Mouse (Mus musculus) kidney, embryonic 15.5 days (tissue): ENCODE measurements around the gene Tldc1. TPM values are rescaled to one million over a fixed set of nuclear protein-coding genes. Genes with fewer than 3 reads are reported as not detected.
A peak's percentile ranks its signal among the peaks of the same experiment; 100 is the strongest.

Source experiments
- ATAC-seq: fragments of 200-750 bp; cut with Nextera tagmentation; replicated peaks from 2 replicates; pipeline ENCODE4 v1.8.0; 2017; ENCODE audit warnings: moderate TSS enrichment; ENCODE audit not compliant: low FRiP score
- H3K27ac ChIP-seq: fragments of 300-500 bp; sonication (generic); 2 replicates; pipeline ENCODE4 v1.5.1; 2015; ENCODE audit warnings: mild to moderate bottlenecking, inconsistent platforms
- H3K27me3 ChIP-seq: fragments of 300-500 bp; sonication (generic); 2 replicates; pipeline ENCODE4 v1.6.1; 2015; ENCODE audit warnings: inconsistent platforms
- H3K36me3 ChIP-seq: fragments of 300-500 bp; sonication (generic); 2 replicates; pipeline ENCODE4 v1.6.1; 2015; ENCODE audit warnings: inconsistent platforms
- H3K4me1 ChIP-seq: fragments of 300-500 bp; sonication (generic); 2 replicates; pipeline ENCODE4 v1.6.1; 2015; ENCODE audit warnings: inconsistent platforms
- H3K4me2 ChIP-seq: fragments of 300-500 bp; sonication (generic); 2 replicates; pipeline ENCODE4 v1.6.1; 2015; ENCODE audit warnings: moderate library complexity, mild to moderate bottlenecking, inconsistent platforms
- H3K4me3 ChIP-seq: fragments of 300-500 bp; sonication (generic); replicated peaks from 2 replicates; pipeline ENCODE4 v1.5.1; 2015; ENCODE audit warnings: mild to moderate bottlenecking, inconsistent platforms
- H3K9ac ChIP-seq: fragments of 300-500 bp; sonication (generic); 2 replicates; pipeline ENCODE4 v1.6.1; 2015; ENCODE audit warnings: mild to moderate bottlenecking, inconsistent platforms
- H3K9me3 ChIP-seq: fragments of 300-500 bp; sonication (generic); replicated peaks from 2 replicates; pipeline ENCODE4 v1.6.1; 2016; ENCODE audit warnings: inconsistent platforms
- WGBS: fragments of 180-500 bp; shearing (Covaris S2); methylation state at CpG from one replicate; pipeline ENCODE4 v1.1.7; 2015; ENCODE audit warnings: mixed read lengths; 5-methylcytosine and 5-hydroxymethylcytosine counted together
- polyA plus RNA-seq: library from polyadenylated mRNA; unstranded; fragments of >200 nt; fragmentation: Nextera tagmentation; extraction: Ambion mirVana; gene quantifications from 2 replicates; pipeline ENCODE4 v1.2.1, GENCODE M21; 2015

The Tldc1 gene
- polyA plus RNA-seq, 1 experiment from 2014 or later, result 15.0 TPM

DNA sequence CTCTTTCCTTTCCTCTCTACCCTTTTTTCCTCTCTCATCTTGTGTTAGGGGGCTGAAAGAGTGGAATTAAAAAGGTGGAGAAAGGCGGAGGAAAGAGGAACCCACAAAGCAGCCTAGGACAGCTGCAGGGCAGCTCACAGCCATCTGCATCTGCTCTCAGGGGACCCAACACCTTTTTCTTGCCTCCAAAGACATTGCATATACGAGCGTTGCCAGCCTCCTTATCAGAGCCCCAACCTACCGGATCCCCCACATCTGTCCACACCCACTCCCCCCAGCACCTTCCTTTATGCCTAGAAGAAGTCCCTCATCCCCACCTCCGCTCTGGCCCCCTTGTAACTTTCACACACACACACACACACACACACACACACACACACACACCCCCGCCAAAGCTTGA is 5.4 kb upstream of the Tldc1 start:
- Histone ChIP-seq H3K4me2 (no peak overlapping the region), H3K27me3 (0 out of 2 replicates have a peak, but pooled peaks cover 3% of the 10 kb centered on the region), H3K9ac (no peak overlapping the region), H3K27ac (no peak overlapping the region), H3K4me3 (no peak overlapping the region), H3K36me3 (no peaks in the 10 kb centered on the region), H3K4me1 (peaks cover 26% of the 10 kb centered on the region), H3K9me3 (no peaks in the 10 kb centered on the region)
- WGBS, result 72% methylated on average over 5 of the region's 6 CpGs
- ATAC-seq, result no peak

DNA sequence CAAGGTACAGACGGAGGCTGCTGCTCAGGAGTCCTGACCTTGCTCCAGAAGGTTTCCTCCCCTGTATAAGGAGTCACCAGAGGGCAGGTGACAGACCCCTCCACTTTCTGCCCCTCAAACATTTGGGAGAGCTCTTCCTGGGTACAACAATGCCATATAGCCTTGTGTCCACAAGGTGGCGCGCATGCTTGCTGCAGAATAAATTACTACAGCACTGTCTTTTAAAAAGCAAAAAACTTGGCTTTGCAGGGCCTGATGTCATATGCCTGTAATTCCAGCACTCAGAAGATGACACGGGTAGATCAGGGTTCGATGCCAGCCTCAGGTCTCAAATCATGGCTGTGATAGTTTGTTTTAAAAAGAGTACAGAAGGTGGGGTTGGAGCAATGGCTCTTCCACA is 4.5 kb upstream of the Tldc1 start:
- Histone ChIP-seq H3K27me3 (0 out of 2 replicates have a peak, but pooled peaks cover 3% of the 10 kb centered on the region), H3K4me3 (no peak overlapping the region), H3K4me2 (no peak overlapping the region), H3K4me1 (peaks cover 30% of the 10 kb centered on the region), H3K9ac (no peak overlapping the region), H3K36me3 (no peaks in the 10 kb centered on the region), H3K9me3 (no peaks in the 10 kb centered on the region), H3K27ac (no peak overlapping the region)
- no peak for ATAC-seq
- 7% methylated on average over 5 of the region's 5 CpGs for WGBS

DNA sequence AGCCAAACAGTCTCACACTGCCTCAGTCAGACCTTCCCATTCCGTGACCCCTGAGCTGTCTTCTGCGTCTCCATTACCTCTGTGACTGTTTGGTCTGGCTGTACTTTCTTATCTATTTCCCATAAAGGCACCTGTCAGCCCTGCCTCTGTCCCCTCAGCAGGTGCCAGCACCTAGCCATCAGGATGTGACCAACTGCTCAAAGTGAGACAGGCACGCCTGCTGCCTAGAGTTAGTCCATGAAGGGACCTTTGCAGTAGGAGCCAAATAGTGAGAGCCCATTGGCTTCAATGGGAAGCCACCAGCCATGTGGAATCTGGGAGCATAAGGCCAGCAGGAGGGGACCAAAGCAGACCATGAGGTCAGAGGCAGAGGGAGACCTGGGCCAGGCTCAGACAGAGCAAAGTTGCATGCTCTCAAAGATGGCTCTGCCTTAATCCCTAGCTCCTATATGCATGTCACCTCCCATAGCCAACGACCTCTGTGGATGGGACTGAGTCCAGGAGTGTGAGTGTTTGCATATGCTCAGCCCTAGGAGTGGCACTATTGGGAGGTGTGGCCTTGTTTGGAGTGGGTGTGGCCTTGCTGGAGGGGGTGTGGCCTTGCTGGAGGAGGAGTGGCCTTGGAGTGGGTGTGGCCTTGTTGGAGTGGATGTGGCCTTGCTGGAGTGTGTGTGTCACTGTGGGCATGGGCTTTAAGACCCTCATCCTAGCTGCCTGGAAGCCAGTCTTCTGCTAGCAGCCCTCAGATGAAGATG is 3.0 kb upstream of the Tldc1 start:
- no peak for ATAC-seq
- 58% methylated on average over 4 of the region's 4 CpGs for WGBS
- H3K4me3 ChIP-seq, result no peak overlapping the region

GRCm38 (mm10) chr8:119780402-119781049 is 2.3 kb upstream of the Tldc1 start:
- no peak overlapping the region for H3K9ac ChIP-seq
- H3K36me3 ChIP-seq, result no peaks in the 10 kb centered on the region
- H3K27ac ChIP-seq, result no peak overlapping the region
- WGBS, result 74% methylated on average over 9 of the region's 9 CpGs
- H3K4me2 ChIP-seq, result no peak overlapping the region
- H3K27me3 ChIP-seq, result no peaks in the 10 kb centered on the region
- no peak overlapping the region for H3K4me3 ChIP-seq
- H3K4me1 ChIP-seq, result peaks cover 35% of the 10 kb centered on the region
- H3K9me3 ChIP-seq, result no peaks in the 10 kb centered on the region
- ATAC-seq, result no peak

More for the DNA sequence above, 3.0 kb upstream of the Tldc1 start:
- Histone ChIP-seq H3K9ac (no peak overlapping the region), H3K27ac (no peak overlapping the region), H3K4me2 (no peak overlapping the region), H3K4me1 (peaks cover 39% of the 10 kb centered on the region), H3K27me3 (0 out of 2 replicates have a peak, but pooled peaks cover 2% of the 10 kb centered on the region), H3K9me3 (no peaks in the 10 kb centered on the region), H3K36me3 (no peaks in the 10 kb centered on the region)

- peak overlapping the region; percentile 84 for H3K4me2 ChIP-seq
- H3K4me1 ChIP-seq, result peaks cover 35% of the 10 kb centered on the region
- peak overlapping the region; percentile 52 for H3K27ac ChIP-seq
- WGBS, result 18% methylated on average over 14 of the region's 14 CpGs
- H3K27me3 ChIP-seq, result no peaks in the 10 kb centered on the region
- no peaks in the 10 kb centered on the region for H3K36me3 ChIP-seq
- no peaks in the 10 kb centered on the region for H3K9me3 ChIP-seq
- H3K4me3 ChIP-seq, result no peak overlapping the region
- H3K9ac ChIP-seq, result no peak overlapping the region
- peak; percentile 17; the same call in 1 of the 2 replicates for ATAC-seq
Observed at GRCm38 (mm10) chr8:119779013-119779737, 959 bp upstream of the Tldc1 start.

- no peaks in the 10 kb centered on the region for H3K27me3 ChIP-seq
- peak overlapping the region; percentile 84 for H3K4me2 ChIP-seq
- H3K36me3 ChIP-seq, result no peaks in the 10 kb centered on the region
- H3K4me1 ChIP-seq, result peaks cover 33% of the 10 kb centered on the region
- H3K9me3 ChIP-seq, result no peaks in the 10 kb centered on the region
- peak; percentile 20; the same call in 1 of the 2 replicates for ATAC-seq
- H3K9ac ChIP-seq, result peak overlapping the region; percentile 69
- peak overlapping the region; percentile 86 for H3K27ac ChIP-seq
- H3K4me3 ChIP-seq, result peak overlapping the region; percentile 60
- WGBS, result 11% methylated on average over 7 of the region's 7 CpGs
Observed at GRCm38 (mm10) chr8:119777765-119778164, 451 bp downstream of the Tldc1 start.

DNA sequence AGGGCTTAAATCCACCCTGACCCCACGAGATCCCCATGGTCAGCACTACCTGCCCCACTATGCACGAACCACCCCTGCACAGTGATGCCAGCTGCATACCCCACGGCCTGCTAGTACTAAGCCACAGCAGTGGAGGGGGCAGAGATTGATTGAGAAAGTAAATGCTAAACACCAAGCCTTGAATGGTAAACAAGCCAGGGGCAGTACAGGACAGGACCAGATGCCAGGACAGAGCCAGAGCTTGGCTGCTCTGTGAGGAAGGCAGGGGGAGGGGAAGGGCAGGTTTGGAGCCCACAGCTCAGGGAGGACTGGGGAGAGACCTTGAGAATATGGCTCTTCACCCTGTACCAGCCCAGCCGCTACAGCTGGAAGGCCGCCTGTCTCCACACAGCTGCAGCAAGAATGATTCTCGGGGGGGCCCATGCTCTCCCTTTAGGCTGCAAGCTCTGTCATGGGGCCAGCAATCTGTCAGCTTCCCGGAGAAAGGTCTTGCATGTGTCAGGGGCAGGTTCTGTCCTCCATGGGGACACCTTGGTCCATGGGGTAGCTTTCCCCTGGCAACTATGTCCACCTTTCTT is 1.5 kb downstream of the Tldc1 start:
- Histone ChIP-seq H3K27me3 (no peaks in the 10 kb centered on the region), H3K9me3 (no peaks in the 10 kb centered on the region), H3K27ac (no peak overlapping the region), H3K9ac (no peak overlapping the region), H3K4me2 (0 out of 2 replicates have a peak overlapping the region, but pooled peaks have one; percentile 84), H3K4me3 (no peak overlapping the region), H3K36me3 (peaks cover 6% of the 10 kb centered on the region; the same call in 1 of the 2 replicates), H3K4me1 (peaks cover 33% of the 10 kb centered on the region)
- WGBS, result 82% methylated on average over 7 of the region's 7 CpGs
- ATAC-seq, result no peak

DNA sequence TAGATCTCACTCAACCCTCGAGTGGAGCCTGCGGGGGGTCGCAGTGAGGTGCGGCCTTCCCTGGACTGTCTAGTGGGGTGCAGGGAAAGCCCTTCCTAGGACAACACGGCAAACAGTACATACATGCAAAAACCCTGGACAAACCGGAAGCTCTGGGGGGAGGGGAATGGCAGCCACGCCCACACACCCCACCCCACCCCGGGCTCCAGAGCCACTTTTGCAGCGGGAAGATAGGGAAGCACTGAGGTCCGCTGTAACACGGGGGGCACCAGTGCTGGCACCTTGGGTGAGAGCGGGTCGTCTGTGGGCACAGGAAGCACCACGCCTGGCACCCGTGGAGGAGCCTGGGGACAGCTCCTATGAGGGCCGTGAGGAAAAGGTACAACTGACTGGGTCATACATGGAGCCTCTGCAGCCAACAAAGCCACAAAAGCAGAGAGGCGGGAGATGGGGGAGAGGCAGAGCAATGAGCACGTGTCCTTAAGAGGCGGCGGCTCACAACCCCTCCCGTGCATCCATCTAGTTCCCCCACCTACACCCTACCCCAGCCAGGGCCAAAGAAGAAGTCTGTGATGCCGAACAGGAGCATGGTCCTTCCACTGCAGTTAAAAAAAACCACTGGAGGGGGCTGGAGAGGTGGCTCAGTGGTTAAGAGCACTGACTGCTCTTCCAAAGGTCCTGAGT is 12.3 kb downstream of the Tldc1 start:
- Histone ChIP-seq H3K27me3 (no peaks in the 10 kb centered on the region), H3K36me3 (peaks cover 29% of the 10 kb centered on the region), H3K9me3 (no peaks in the 10 kb centered on the region), H3K4me3 (no peak overlapping the region), H3K27ac (no peak overlapping the region), H3K4me2 (no peak overlapping the region), H3K4me1 (0 out of 2 replicates have a peak, but pooled peaks cover 6% of the 10 kb centered on the region), H3K9ac (no peak overlapping the region)
- WGBS, result 82% methylated on average over 22 of the region's 22 CpGs
- ATAC-seq, result no peak

DNA sequence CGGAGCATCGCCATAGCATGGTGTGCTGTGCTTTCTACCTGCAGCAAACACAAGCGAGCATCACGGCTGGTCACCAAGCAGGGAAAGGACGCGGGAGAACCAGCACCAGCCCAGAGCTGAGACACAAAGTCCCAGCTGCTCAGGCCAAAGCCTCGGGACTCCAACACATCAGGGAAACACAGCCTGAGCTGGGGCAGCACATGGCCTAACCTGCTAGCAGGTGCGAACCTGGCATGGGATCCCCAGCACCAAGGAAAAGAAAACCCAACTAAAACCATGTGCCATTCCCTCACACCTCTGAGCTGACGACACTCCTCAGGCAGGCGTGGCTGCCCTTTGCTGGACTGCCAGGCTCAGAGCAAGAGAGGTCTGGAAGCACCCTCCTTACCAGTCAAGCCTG is 12.9 kb downstream of the Tldc1 start:
- H3K4me2 ChIP-seq, result no peak overlapping the region
- H3K27ac ChIP-seq, result no peak overlapping the region
- no peaks in the 10 kb centered on the region for H3K27me3 ChIP-seq
- H3K9me3 ChIP-seq, result no peaks in the 10 kb centered on the region
- no peak for ATAC-seq
- H3K4me1 ChIP-seq, result 0 out of 2 replicates have a peak, but pooled peaks cover 6% of the 10 kb centered on the region
- peaks cover 32% of the 10 kb centered on the region for H3K36me3 ChIP-seq
- H3K9ac ChIP-seq, result no peak overlapping the region
- H3K4me3 ChIP-seq, result no peak overlapping the region
- 92% methylated on average over 10 of the region's 10 CpGs for WGBS

DNA sequence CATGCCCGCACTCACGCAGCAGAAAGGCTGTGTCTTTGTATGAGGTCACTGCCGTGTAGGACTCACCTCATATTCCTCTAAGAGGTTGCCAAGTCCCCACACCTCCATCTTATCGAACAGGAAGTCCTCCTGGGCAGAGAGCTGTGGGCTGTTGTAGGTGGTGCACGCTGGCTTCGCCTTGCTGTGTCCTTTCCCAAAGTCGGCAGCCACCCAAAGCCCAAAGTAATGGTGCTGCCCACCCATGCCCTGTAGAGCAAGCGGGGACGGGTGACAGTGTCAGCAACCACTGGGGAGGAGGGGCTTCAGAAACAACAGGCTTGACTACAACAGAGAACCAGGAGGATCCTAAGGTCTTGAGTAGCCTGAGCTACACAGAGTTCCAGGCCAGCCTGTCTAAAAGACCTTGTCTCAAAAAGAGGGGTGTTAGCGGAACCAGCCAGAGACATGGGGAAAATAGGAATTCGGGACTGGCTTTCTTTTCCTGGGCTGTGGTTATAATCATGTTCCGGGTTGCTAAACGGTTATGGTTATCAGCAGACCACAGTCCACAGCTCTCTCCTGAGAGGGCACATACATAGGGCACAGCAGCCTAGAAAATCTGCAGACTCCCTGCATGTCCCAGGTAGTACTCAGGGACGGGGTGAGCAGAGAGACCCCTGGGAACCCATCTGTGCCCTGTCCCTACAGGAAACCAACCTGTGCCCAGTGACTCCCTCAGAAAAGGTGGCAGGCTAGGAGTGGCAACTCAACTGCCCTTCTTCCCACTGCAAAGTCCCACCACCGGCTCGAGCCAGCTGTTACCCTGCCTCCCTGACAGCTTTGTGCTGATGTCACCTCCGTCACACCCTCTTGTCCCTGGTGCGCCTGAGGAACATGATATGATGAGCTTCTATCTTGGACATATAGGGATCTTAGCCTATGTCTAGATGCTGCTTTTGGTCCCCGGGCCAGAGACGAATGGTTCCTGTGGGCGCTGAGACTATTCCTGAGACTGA is 15.7 kb downstream of the Tldc1 start:
- H3K27me3 ChIP-seq, result no peaks in the 10 kb centered on the region
- H3K36me3 ChIP-seq, result peaks cover 25% of the 10 kb centered on the region
- no peak overlapping the region for H3K9ac ChIP-seq
- H3K4me3 ChIP-seq, result no peak overlapping the region
- 83% methylated on average over 21 of the region's 21 CpGs for WGBS
- no peak overlapping the region for H3K27ac ChIP-seq
- H3K4me2 ChIP-seq, result no peak overlapping the region
- ATAC-seq, result no peak
- H3K9me3 ChIP-seq, result no peaks in the 10 kb centered on the region
- H3K4me1 ChIP-seq, result 0 out of 2 replicates have a peak, but pooled peaks cover 6% of the 10 kb centered on the region
